Comparison of ENCODE assay signal across 30 mouse cellular contexts in genomic region chr13:24206097-24206496, GRCm38 (mm10).
DNase-seq lines count a peak whose midpoint lies in the region; ATAC-seq and TF ChIP-seq lines count a peak whose summit lies in the region.
"Had no signal": no experiment of that assay in that cellular context is flagged by ENCODE, and none has a peak within 500 bp of the region (broad histone marks: within the 10 kb centered on the region; RNA-seq: fewer than 3 reads in every experiment).

No protein-coding gene starts in this region.

- intact Hi-C loops in left cerebral cortex, adult 2 months (cut with DNase I) = no loop called here

- no peak overlapping the region for H3K27ac ChIP-seq in CH12.LX (ENCODE audit: insufficient read depth, low read depth)
- H3K27ac ChIP-seq in left cerebral cortex, adult 2 months = no peak overlapping the region
- H3K27ac ChIP-seq: gastrocnemius, adult 2 months; heart, embryonic 13.5 days; hindbrain, embryonic 10.5 days; intestine, embryonic 15.5 days; kidney, postnatal 0 days; liver, embryonic 14.5 days; midbrain, embryonic 10.5 days had no signal

- no peak for TF ChIP-seq POLR2A in CH12.LX (IDR thresholded peaks at IDR 0.05; ENCODE audit: low read depth, low read length)

- dilution Hi-C loops in CH12.LX (cut with MboI; ENCODE audit: extremely low pct_ligation_motif_present, extremely low pct_unique_long_range_greater_than_20kb, low sequenced_read_pairs) = no loop called here

- in situ Hi-C loops in CH12.LX (cut with MboI; ENCODE audit: low pct_ligation_motif_present, low pct_unique_long_range_greater_than_20kb, low sequenced_read_pairs) = no loop called here

- no peak for ATAC-seq in frontal cortex, adult (ENCODE audit: low TSS enrichment)
- ATAC-seq: forebrain, embryonic 14.5 days; hindbrain, embryonic 16.5 days; intestine, embryonic 15.5 days; midbrain, embryonic 16.5 days had no signal

- peak overlapping the region; percentile 67; the same call in 1 of the 2 replicates for H3K4me2 ChIP-seq in CH12.LX (ENCODE audit: insufficient read depth, low read depth, poor library complexity, severe bottlenecking)
- H3K4me2 ChIP-seq: heart, embryonic 13.5 days; intestine, embryonic 15.5 days had no signal

- no peak for TF ChIP-seq RAD21 in CH12.LX (IDR thresholded peaks at IDR 0.05; ENCODE audit: low read depth, low read length)

- TF ChIP-seq EP300 in CH12.LX (IDR thresholded peaks at IDR 0.05; ENCODE audit: low read length) = peak; percentile 56

- no peak for TF ChIP-seq CTCF in CH12.LX (conservative IDR thresholded peaks at IDR 0.05 in 1 of 2, IDR thresholded peaks at IDR 0.05 in 1 of 2; ENCODE audit: low read depth in 2 of 2, low read length in 2 of 2)
- no peak for TF ChIP-seq CTCF in left cerebral cortex, adult 2 months (IDR thresholded peaks at IDR 0.05)

- H3K36me3 ChIP-seq in CH12.LX (replicated peaks in 1 of 2; ENCODE audit: control insufficient read depth in 1 of 2, insufficient read depth in 1 of 2, low read length in 1 of 2) = peaks cover 0 to 2% of the 10 kb centered on the region in 2 experiments
- H3K36me3 ChIP-seq: G1E; heart, embryonic 13.5 days; hindbrain, embryonic 10.5 days; intestine, embryonic 15.5 days; midbrain, embryonic 10.5 days had no signal

- no peaks in the 10 kb centered on the region for H3K9me3 ChIP-seq in CH12.LX (replicated peaks; ENCODE audit: low read length)
- H3K9me3 ChIP-seq: G1E; heart, embryonic 13.5 days; hindbrain, embryonic 10.5 days; intestine, embryonic 15.5 days; midbrain, embryonic 10.5 days had no signal

- peaks cover 6 to 62% of the 10 kb centered on the region in 2 experiments; a peak in 3 of 4 replicates for H3K4me1 ChIP-seq in CH12.LX (ENCODE audit: control insufficient read depth in 1 of 2, insufficient read depth in 2 of 2)

- H3K27me3 ChIP-seq in CH12.LX (replicated peaks) = no peaks in the 10 kb centered on the region
- H3K27me3 ChIP-seq: heart, embryonic 13.5 days; intestine, embryonic 15.5 days had no signal

- H3K9ac ChIP-seq in CH12.LX (ENCODE audit: insufficient read depth, low read depth) = no peak overlapping the region
- H3K9ac ChIP-seq: heart, embryonic 13.5 days; intestine, embryonic 15.5 days; liver, embryonic 14.5 days had no signal

- no peaks in the 10 kb centered on the region for H3K79me2 ChIP-seq in CH12.LX (replicated peaks; ENCODE audit: control insufficient read depth, extremely low read depth, insufficient read depth, poor library complexity, severe bottlenecking)

- peak overlapping the region in 1 of 3 experiments; percentile 21 for H3K4me3 ChIP-seq in CH12.LX (replicated peaks in 1 of 3; ENCODE audit: low read depth in 2 of 3, low read length in 2 of 3, poor library complexity in 1 of 3)
- no peak overlapping the region for H3K4me3 ChIP-seq in left cerebral cortex, adult 2 months
- H3K4me3 ChIP-seq: gastrocnemius, adult 2 months; heart, embryonic 13.5 days; hindbrain, embryonic 10.5 days; intestine, embryonic 15.5 days; midbrain, embryonic 10.5 days had no signal

- DNase-seq in A20 (ENCODE audit: low read depth, low spot score) (peak; percentile 67), CH12.LX (ENCODE audit: extremely low read depth) (peak; percentile 56)
- DNase-seq in layer of hippocampus, adult 11-12 months (ENCODE audit: low spot score) = peak; percentile 26
- DNase-seq in layer of hippocampus, postnatal 14 days (ENCODE audit: low spot score in 2 of 2) = peak; percentile 16 to 55
- DNase-seq in lung, postnatal 36 days = no peak
- DNase-seq in heart, postnatal 4 days = no peak
- no peak for DNase-seq in left cerebral cortex, adult 2 months (ENCODE audit: extremely low spot score in 1 of 2, low spot score in 2 of 2)
- DNase-seq: adrenal gland, adult 8-10 months; cerebellum, adult 8-10 months; cerebellum, postnatal 25 days; gastrocnemius, adult 2 months; heart, postnatal 10 days; kidney, adult 2 months; kidney, postnatal 4 days; liver; lung, adult 2 months; lung, postnatal 10 days; thymus, adult 2 months; thymus, postnatal 36 days had no signal

TF ChIP-seq in CH12.LX, 34 proteins besides CTCF, POLR2A, EP300 and RAD21:
- TF ChIP-seq SMC3 (IDR thresholded peaks at IDR 0.05; ENCODE audit: low read depth, low read length) = no peak
- TF ChIP-seq MYC (IDR thresholded peaks at IDR 0.05; ENCODE audit: low read depth, low read length) = peak; percentile 88
- TF ChIP-seq USF1 (IDR thresholded peaks at IDR 0.05; ENCODE audit: low read depth, low read length) = peak; percentile 68
- no peak for TF ChIP-seq CHD2 (IDR thresholded peaks at IDR 0.05; ENCODE audit: low read length)
- no peak for TF ChIP-seq PAX5 (IDR thresholded peaks at IDR 0.05; ENCODE audit: low read length)
- no peak for TF ChIP-seq JUND (conservative IDR thresholded peaks at IDR 0.05; ENCODE audit: low read depth, low read length)
- no peak for TF ChIP-seq ETS1 (conservative IDR thresholded peaks at IDR 0.05; ENCODE audit: low read depth, low read length)
- TF ChIP-seq NRF1 (IDR thresholded peaks at IDR 0.05; ENCODE audit: low read depth, low read length) = no peak
- no peak for TF ChIP-seq MEF2A (IDR thresholded peaks at IDR 0.05; ENCODE audit: borderline replicate concordance, low read depth, low read length)
- no peak for TF ChIP-seq UBTF (IDR thresholded peaks at IDR 0.05; ENCODE audit: low read depth, low read length)
- TF ChIP-seq CHD1 (IDR thresholded peaks at IDR 0.05; ENCODE audit: low read depth, low read length) = no peak
- TF ChIP-seq IRF4 (IDR thresholded peaks at IDR 0.05; ENCODE audit: low read depth, low read length) = peak; percentile 60
- no peak for TF ChIP-seq NELFE (IDR thresholded peaks at IDR 0.05; ENCODE audit: low read depth, low read length)
- peak; percentile 31; the same call in 1 of the 2 replicates for TF ChIP-seq BHLHE40 (IDR thresholded peaks at IDR 0.05; ENCODE audit: low read depth, low read length)
- TF ChIP-seq USF2 (conservative IDR thresholded peaks at IDR 0.05; ENCODE audit: low read depth, low read length) = peak; percentile 48
- TF ChIP-seq SIN3A (IDR thresholded peaks at IDR 0.05; ENCODE audit: low read length) = no peak
- no peak for TF ChIP-seq E2F4 (IDR thresholded peaks at IDR 0.05; ENCODE audit: insufficient replicate concordance, low read depth, low read length)
- TF ChIP-seq MAFK (IDR thresholded peaks at IDR 0.05; ENCODE audit: insufficient replicate concordance, low read length) = no peak
- no peak for TF ChIP-seq RCOR1 (conservative IDR thresholded peaks at IDR 0.05; ENCODE audit: low read depth, low read length)
- TF ChIP-seq KAT2A (IDR thresholded peaks at IDR 0.05; ENCODE audit: insufficient replicate concordance, low read length) = no peak
- TF ChIP-seq MAX (IDR thresholded peaks at IDR 0.05; ENCODE audit: low read length) = peak; percentile 90
- no peak for TF ChIP-seq JUN (IDR thresholded peaks at IDR 0.05; ENCODE audit: insufficient read depth, low read depth, low read length)
- TF ChIP-seq MXI1 (IDR thresholded peaks at IDR 0.05; ENCODE audit: low read depth, low read length) = peak; percentile 47; the same call in 1 of the 2 replicates
- TF ChIP-seq ELF1 (IDR thresholded peaks at IDR 0.05; ENCODE audit: low read depth, low read length) = no peak
- TF ChIP-seq HCFC1 (IDR thresholded peaks at IDR 0.05; ENCODE audit: low read depth, low read length) = no peak

Comparison
In these comparisons a context has a peak if more than half of its experiments do, and no peak if none do; other contexts are left out.
1. DNase-seq: peak in A20 (single experiment), CH12.LX (single experiment), layer of hippocampus, adult 11-12 months (single experiment) and layer of hippocampus, postnatal 14 days (2 of 2); none in lung, postnatal 36 days (single experiment), heart, postnatal 4 days (single experiment) and left cerebral cortex, adult 2 months (0 of 2).